Mouse (Mus musculus): ENCODE results near the gene Prx. TPM values are rescaled to one million over a fixed set of nuclear protein-coding genes. Genes with fewer than 3 reads are reported as not detected.

Prx gene
- polyA plus RNA-seq, 1 experiment from 2014 or later: 1.5 TPM

- no peaks in the 10 kb centered on the region for H3K9me3 ChIP-seq (replicated peaks; ENCODE audit: control insufficient read depth, low read length, poor library complexity, severe bottlenecking)
- H3K36me3 ChIP-seq (ENCODE audit: control insufficient read depth, insufficient read depth, low read length): no peaks in the 10 kb centered on the region
- H3K4me2 ChIP-seq (ENCODE audit: low read length): no peak overlapping the region
- no peak overlapping the region for H3K27ac ChIP-seq (ENCODE audit: low read length)
- no peak overlapping the region for H3K4me3 ChIP-seq (ENCODE audit: low read depth, low read length)
- no peak overlapping the region for H3K9ac ChIP-seq (ENCODE audit: low read depth, low read length)
- 94% methylated on average over 11 of the region's 11 CpGs for WGBS
- no peaks in the 10 kb centered on the region for H3K27me3 ChIP-seq (ENCODE audit: control insufficient read depth, insufficient read depth, low read depth, low read length)
- H3K4me1 ChIP-seq (ENCODE audit: control insufficient read depth, insufficient read depth, low read length): peaks cover 6% of the 10 kb centered on the region; the same call in 1 of the 2 replicates
- no peak for ATAC-seq
Observed at GRCm38 (mm10) chr7:27471390-27472120, 27.6 kb upstream of the Prx start.

DNA sequence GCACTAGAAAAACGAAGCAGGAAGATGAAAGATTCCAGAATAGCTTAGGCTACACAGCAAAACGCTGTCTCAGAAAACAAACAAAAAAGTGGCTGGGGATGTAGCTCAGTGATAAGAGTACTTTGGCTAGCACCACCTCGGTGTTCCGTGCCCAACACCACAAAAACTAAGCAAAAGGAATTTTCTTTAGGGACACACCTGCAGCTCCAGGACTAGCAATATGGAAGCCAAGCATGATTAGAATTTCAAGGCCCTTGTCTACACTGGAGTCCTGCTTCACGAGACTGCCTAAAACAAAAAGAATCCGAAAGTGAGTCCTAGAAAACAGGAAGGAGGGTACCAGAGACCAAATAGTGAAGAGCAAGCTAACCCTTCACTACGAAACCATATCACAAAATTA is 26.5 kb upstream of the Prx start:
- Histone ChIP-seq H3K9ac (ENCODE audit: low read depth, low read length) (no peak overlapping the region), H3K36me3 (ENCODE audit: control insufficient read depth, insufficient read depth, low read length) (no peaks in the 10 kb centered on the region), H3K9me3 (replicated peaks; ENCODE audit: control insufficient read depth, low read length, poor library complexity, severe bottlenecking) (no peaks in the 10 kb centered on the region), H3K27me3 (ENCODE audit: control insufficient read depth, insufficient read depth, low read depth, low read length) (no peaks in the 10 kb centered on the region), H3K4me3 (ENCODE audit: low read depth, low read length) (no peak overlapping the region), H3K4me2 (ENCODE audit: low read length) (peak overlapping the region; percentile 80), H3K27ac (ENCODE audit: low read length) (peak overlapping the region; percentile 29; the same call in 1 of the 2 replicates), H3K4me1 (ENCODE audit: control insufficient read depth, insufficient read depth, low read length) (peaks cover 6% of the 10 kb centered on the region; the same call in 1 of the 2 replicates)
- no peak for ATAC-seq
- 45% methylated on average over 7 of the region's 7 CpGs for WGBS

- Histone ChIP-seq H3K36me3 (ENCODE audit: control insufficient read depth, insufficient read depth, low read length) (no peaks in the 10 kb centered on the region), H3K9me3 (replicated peaks; ENCODE audit: control insufficient read depth, low read length, poor library complexity, severe bottlenecking) (no peaks in the 10 kb centered on the region), H3K4me3 (ENCODE audit: low read depth, low read length) (peak within 1 kb of the TSS; percentile 64), H3K9ac (ENCODE audit: low read depth, low read length) (peak within 1 kb of the TSS; percentile 56), H3K4me2 (ENCODE audit: low read length) (peak within 1 kb of the TSS; percentile 80), H3K4me1 (ENCODE audit: control insufficient read depth, insufficient read depth, low read length) (peaks cover 6% of the 10 kb centered on the region; the same call in 1 of the 2 replicates), H3K27me3 (ENCODE audit: control insufficient read depth, insufficient read depth, low read depth, low read length) (no peaks in the 10 kb centered on the region), H3K27ac (ENCODE audit: low read length) (peak within 1 kb of the TSS; percentile 66)
- peak; percentile 93 for ATAC-seq
- WGBS: under 1% methylated on average over 36 of the region's 36 CpGs
Observed at GRCm38 (mm10) chr7:27473156-27473834, 25.8 kb upstream of the Prx start, which contains the start of gene Sertad3. Sertad3 (plus strand) TSS chr7:27473768.

DNA sequence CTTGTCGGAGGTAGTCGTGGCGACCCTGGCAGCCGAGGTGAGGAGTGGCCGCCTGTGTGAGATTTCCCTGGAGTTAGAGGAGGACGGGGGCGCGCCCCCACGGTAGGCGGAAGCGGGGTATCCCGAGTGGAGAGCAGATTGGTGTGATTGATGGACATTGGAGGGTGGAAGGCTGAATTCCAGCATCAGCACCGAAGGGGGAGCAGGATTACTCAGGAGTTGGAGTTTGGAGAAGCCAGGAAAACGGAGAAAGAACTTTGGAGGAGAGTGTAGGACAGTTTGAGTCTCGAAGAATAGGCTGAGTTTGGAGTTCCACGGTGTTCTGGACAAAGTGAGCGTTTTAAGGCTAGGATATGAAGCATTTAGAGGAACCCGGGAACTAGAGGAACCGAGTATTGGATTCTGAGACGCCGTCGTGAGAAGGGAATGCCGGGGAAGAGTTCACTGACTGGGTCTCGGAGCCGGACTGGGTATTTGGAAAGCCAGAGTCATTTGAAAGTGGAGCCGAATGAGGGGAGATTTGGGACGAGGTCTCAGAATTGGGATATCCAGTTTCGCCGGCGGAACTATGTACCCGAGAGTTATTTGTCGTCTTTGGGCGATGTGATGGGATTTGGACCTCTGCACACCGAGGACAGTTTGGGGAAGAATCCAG is 25.2 kb upstream of the Prx start:
- WGBS: under 1% methylated on average over 34 of the region's 34 CpGs
- H3K27ac ChIP-seq (ENCODE audit: low read length): peak overlapping the region; percentile 66
- peak overlapping the region; percentile 64 for H3K4me3 ChIP-seq (ENCODE audit: low read depth, low read length)
- H3K27me3 ChIP-seq (ENCODE audit: control insufficient read depth, insufficient read depth, low read depth, low read length): no peaks in the 10 kb centered on the region
- peak overlapping the region; percentile 56 for H3K9ac ChIP-seq (ENCODE audit: low read depth, low read length)
- no peaks in the 10 kb centered on the region for H3K36me3 ChIP-seq (ENCODE audit: control insufficient read depth, insufficient read depth, low read length)
- peak overlapping the region; percentile 80 for H3K4me2 ChIP-seq (ENCODE audit: low read length)
- peaks cover 6% of the 10 kb centered on the region; the same call in 1 of the 2 replicates for H3K4me1 ChIP-seq (ENCODE audit: control insufficient read depth, insufficient read depth, low read length)
- ATAC-seq: peak; percentile 1
- H3K9me3 ChIP-seq (replicated peaks; ENCODE audit: control insufficient read depth, low read length, poor library complexity, severe bottlenecking): no peaks in the 10 kb centered on the region

DNA sequence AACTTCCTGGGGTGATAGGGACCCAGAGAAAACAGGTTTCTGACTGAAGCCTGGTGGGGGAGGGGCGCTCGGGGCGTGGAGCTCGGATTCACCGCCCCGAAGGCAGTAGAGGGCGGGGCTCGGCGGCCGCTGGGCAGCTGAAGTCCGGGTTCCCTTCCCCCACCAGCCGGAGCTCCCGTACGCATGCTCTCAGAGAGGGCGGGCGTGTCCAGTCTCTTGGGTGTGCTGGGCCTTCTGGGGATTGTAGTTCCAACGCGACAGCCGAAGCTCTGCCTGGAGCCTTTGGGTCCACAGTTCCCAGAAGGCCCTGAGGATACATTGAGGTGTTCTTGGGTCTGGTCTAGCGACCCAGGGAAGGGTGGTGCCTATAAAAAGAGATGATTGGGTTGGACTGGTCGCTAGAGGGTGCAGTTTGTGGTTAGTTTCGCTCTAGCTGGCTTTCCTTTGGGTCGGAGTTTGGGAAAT is 24.6 kb upstream of the Prx start:
- H3K4me1 ChIP-seq (ENCODE audit: control insufficient read depth, insufficient read depth, low read length): peaks cover 6% of the 10 kb centered on the region; the same call in 1 of the 2 replicates
- ATAC-seq: peak; percentile 93
- WGBS: 0% methylated on average over 23 of the region's 23 CpGs
- H3K4me2 ChIP-seq (ENCODE audit: low read length): peak overlapping the region; percentile 80
- H3K27me3 ChIP-seq (ENCODE audit: control insufficient read depth, insufficient read depth, low read depth, low read length): no peaks in the 10 kb centered on the region
- no peaks in the 10 kb centered on the region for H3K36me3 ChIP-seq (ENCODE audit: control insufficient read depth, insufficient read depth, low read length)
- peak overlapping the region; percentile 56 for H3K9ac ChIP-seq (ENCODE audit: low read depth, low read length)
- H3K9me3 ChIP-seq (replicated peaks; ENCODE audit: control insufficient read depth, low read length, poor library complexity, severe bottlenecking): no peaks in the 10 kb centered on the region
- H3K27ac ChIP-seq (ENCODE audit: low read length): peak overlapping the region; percentile 66
- peak overlapping the region; percentile 64 for H3K4me3 ChIP-seq (ENCODE audit: low read depth, low read length)

DNA sequence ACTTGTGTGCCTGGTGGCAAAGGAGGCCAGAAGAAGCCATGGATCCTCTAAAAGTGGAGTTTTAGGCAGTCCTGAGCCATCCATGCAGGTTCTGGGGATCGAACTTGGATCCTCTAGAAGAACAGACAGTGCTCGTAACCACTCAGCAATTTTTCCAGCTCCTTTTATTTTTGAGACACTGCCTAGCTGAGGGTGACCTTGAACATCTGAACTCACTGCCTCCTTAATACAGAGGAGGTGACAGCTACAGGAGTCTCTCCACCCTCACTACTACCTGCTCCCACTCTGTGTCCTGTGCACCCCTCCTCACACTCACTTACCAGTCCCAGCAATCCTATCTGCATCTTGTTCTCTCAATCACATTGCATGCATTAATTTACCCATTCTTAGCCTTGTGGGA is 23.5 kb upstream of the Prx start:
- Histone ChIP-seq H3K4me3 (ENCODE audit: low read depth, low read length) (no peak overlapping the region), H3K9ac (ENCODE audit: low read depth, low read length) (no peak overlapping the region), H3K4me1 (ENCODE audit: control insufficient read depth, insufficient read depth, low read length) (peaks cover 6% of the 10 kb centered on the region; the same call in 1 of the 2 replicates), H3K9me3 (replicated peaks; ENCODE audit: control insufficient read depth, low read length, poor library complexity, severe bottlenecking) (no peaks in the 10 kb centered on the region), H3K27me3 (ENCODE audit: control insufficient read depth, insufficient read depth, low read depth, low read length) (no peaks in the 10 kb centered on the region), H3K27ac (ENCODE audit: low read length) (no peak overlapping the region), H3K36me3 (ENCODE audit: control insufficient read depth, insufficient read depth, low read length) (no peaks in the 10 kb centered on the region), H3K4me2 (ENCODE audit: low read length) (no peak overlapping the region)
- ATAC-seq: no peak
- WGBS: 98% methylated on average over 2 of the region's 2 CpGs

- 96% methylated on average over 14 of the region's 14 CpGs for WGBS
- H3K4me1 ChIP-seq (ENCODE audit: control insufficient read depth, insufficient read depth, low read length): peaks cover 6% of the 10 kb centered on the region; the same call in 1 of the 2 replicates
Observed at GRCm38 (mm10) chr7:27476098-27476635, 23.0 kb upstream of the Prx start.

GRCm38 (mm10) chr7:27478561-27478960 is 20.6 kb upstream of the Prx start:
- H3K9ac ChIP-seq (ENCODE audit: low read depth, low read length): no peak overlapping the region
- H3K36me3 ChIP-seq (ENCODE audit: control insufficient read depth, insufficient read depth, low read length): no peaks in the 10 kb centered on the region
- no peak overlapping the region for H3K27ac ChIP-seq (ENCODE audit: low read length)
- peaks cover 9% of the 10 kb centered on the region for H3K4me1 ChIP-seq (ENCODE audit: control insufficient read depth, insufficient read depth, low read length)
- no peaks in the 10 kb centered on the region for H3K9me3 ChIP-seq (replicated peaks; ENCODE audit: control insufficient read depth, low read length, poor library complexity, severe bottlenecking)
- WGBS: 85% methylated on average over 7 of the region's 7 CpGs
- no peaks in the 10 kb centered on the region for H3K27me3 ChIP-seq (ENCODE audit: control insufficient read depth, insufficient read depth, low read depth, low read length)
- H3K4me2 ChIP-seq (ENCODE audit: low read length): no peak overlapping the region
- no peak overlapping the region for H3K4me3 ChIP-seq (ENCODE audit: low read depth, low read length)
- no peak for ATAC-seq

More at GRCm38 (mm10) chr7:27476098-27476635, 23.0 kb upstream of the Prx start:
- Histone ChIP-seq H3K4me2 (ENCODE audit: low read length) (no peak overlapping the region), H3K27ac (ENCODE audit: low read length) (no peak overlapping the region), H3K27me3 (ENCODE audit: control insufficient read depth, insufficient read depth, low read depth, low read length) (no peaks in the 10 kb centered on the region), H3K36me3 (ENCODE audit: control insufficient read depth, insufficient read depth, low read length) (no peaks in the 10 kb centered on the region), H3K9ac (ENCODE audit: low read depth, low read length) (no peak overlapping the region), H3K4me3 (ENCODE audit: low read depth, low read length) (no peak overlapping the region), H3K9me3 (replicated peaks; ENCODE audit: control insufficient read depth, low read length, poor library complexity, severe bottlenecking) (no peaks in the 10 kb centered on the region)
- ATAC-seq: no peak
